Mouse (Mus musculus) cerebellum, adult 2 months (tissue): ENCODE results near the gene Metap2. TPM values are rescaled to one million over a fixed set of nuclear protein-coding genes. Genes with fewer than 3 reads are reported as not detected.

ENCODE experiments used
- DNase-seq, 2 experiments: peaks; one replicate each; pipeline ENCODE4 v3.0.0; 2021
- H3K27ac ChIP-seq: fragments of 200-500 bp; 2 replicates; pipeline ENCODE4 v1.5.1; 2012; ENCODE audit warnings: low read length, control low read depth, inconsistent platforms; ENCODE audit not compliant: insufficient read depth
- H3K27me3 ChIP-seq: fragments of 200-500 bp; 2 replicates; pipeline ENCODE4 v1.6.1; 2012; ENCODE audit warnings: inconsistent platforms, mild to moderate bottlenecking, low read length, moderate library complexity; ENCODE audit not compliant: control insufficient read depth, insufficient read depth
- H3K4me1 ChIP-seq: fragments of 200-500 bp; 2 replicates; pipeline ENCODE4 v1.6.1; 2011; ENCODE audit warnings: low read length; ENCODE audit not compliant: control insufficient read depth, insufficient read depth
- H3K4me3 ChIP-seq: fragments of 200-500 bp; replicated peaks from 2 replicates; pipeline ENCODE3; 2011; ENCODE audit warnings: mild to moderate bottlenecking, low read depth, low read length, control low read depth; ENCODE audit not compliant: insufficient read depth
- CTCF ChIP-seq: fragments of 200-500 bp; IDR thresholded peaks from 2 replicates; pipeline ENCODE4 v1.5.1; 2011; ENCODE audit warnings: low read depth, mild to moderate bottlenecking, control low read depth, low read length, moderate library complexity, borderline replicate concordance; ENCODE audit not compliant: insufficient read depth
- POLR2A ChIP-seq: fragments of 200-500 bp; IDR thresholded peaks from 2 replicates; pipeline ENCODE4 v1.6.1; 2011; ENCODE audit warnings: low read length, control low read depth, borderline replicate concordance; ENCODE audit not compliant: insufficient read depth
- WGBS: fragments of 180-500 bp; shearing (Covaris S2); methylation state at CpG from one replicate; pipeline ENCODE4 v1.1.7; 2018; 5-methylcytosine and 5-hydroxymethylcytosine counted together
- polyA plus RNA-seq: library from polyadenylated mRNA; depleted of rRNA; stranded (reverse); fragments of >200 nt; gene quantifications from 2 replicates; pipeline ENCODE4 v1.2.3, GENCODE M21; 2012; rRNA removed

Gene Metap2
- 115 and 131 TPM in 2 replicates for polyA plus RNA-seq

DNA sequence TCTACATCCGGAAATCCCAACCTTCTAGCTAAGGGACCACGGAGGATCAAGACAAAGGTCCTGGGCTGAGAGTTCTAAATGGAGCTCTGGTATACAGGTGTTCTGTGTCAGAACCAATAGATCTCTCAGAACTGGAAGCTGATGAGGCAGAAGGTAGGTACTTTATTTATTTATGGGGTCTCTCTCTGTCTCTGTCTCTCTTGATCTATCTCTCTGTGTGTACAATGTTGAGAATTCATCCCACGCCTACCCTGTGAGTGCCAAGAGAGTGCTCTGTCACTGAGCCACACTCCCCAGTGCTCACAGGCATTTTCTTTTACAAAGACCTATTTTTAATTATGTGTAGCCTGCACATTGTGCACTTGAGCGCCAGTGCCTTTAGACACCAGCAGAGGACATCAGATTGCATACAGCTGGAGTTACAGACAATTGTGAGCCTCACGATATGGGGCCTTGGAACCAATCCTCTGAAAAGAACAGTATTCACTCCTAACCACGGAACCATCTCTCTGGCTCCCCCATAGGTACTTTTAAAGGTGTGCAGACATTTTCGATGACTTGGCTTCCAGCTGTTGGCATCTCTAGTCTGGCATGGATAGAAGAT lies at the start of gene Metap2:
Metap2 (minus strand) TSS at position 51 of the 604 bp plus-strand sequence.
- H3K27ac ChIP-seq, result no peak within 1 kb of the TSS
- no peak for TF ChIP-seq CTCF
- no peak for TF ChIP-seq POLR2A
- WGBS, result 47% methylated on average over 7 of the region's 7 CpGs
- H3K4me1 ChIP-seq, result no peaks in the 10 kb centered on the region
- H3K4me3 ChIP-seq, result no peak within 1 kb of the TSS
- no peak for DNase-seq
- H3K27me3 ChIP-seq, result no peaks in the 10 kb centered on the region

- Histone ChIP-seq H3K4me1 (peaks cover 4% of the 10 kb centered on the region; the same call in 1 of the 2 replicates), H3K27me3 (no peaks in the 10 kb centered on the region), H3K27ac (no peak overlapping the region), H3K4me3 (no peak overlapping the region)
- no peak for DNase-seq
- 56% methylated on average over 9 of the region's 9 CpGs for WGBS
- no peak for TF ChIP-seq CTCF
- TF ChIP-seq POLR2A, result no peak
These were observed 49.1 kb upstream of the Metap2 start for GRCm38 (mm10) chr10:93945843-93946499.

- peak; percentile 42 to 52 for DNase-seq
- WGBS, result 6% methylated on average over 4 of the region's 4 CpGs
- H3K4me3 ChIP-seq, result no peak overlapping the region
- peaks cover 4% of the 10 kb centered on the region; the same call in 1 of the 2 replicates for H3K4me1 ChIP-seq
- TF ChIP-seq CTCF, result peak; percentile 58
- TF ChIP-seq POLR2A, result no peak
- no peak overlapping the region for H3K27ac ChIP-seq
- H3K27me3 ChIP-seq, result no peaks in the 10 kb centered on the region
These were observed 48.5 kb upstream of the Metap2 start for GRCm38 (mm10) chr10:93945364-93945763.

DNA sequence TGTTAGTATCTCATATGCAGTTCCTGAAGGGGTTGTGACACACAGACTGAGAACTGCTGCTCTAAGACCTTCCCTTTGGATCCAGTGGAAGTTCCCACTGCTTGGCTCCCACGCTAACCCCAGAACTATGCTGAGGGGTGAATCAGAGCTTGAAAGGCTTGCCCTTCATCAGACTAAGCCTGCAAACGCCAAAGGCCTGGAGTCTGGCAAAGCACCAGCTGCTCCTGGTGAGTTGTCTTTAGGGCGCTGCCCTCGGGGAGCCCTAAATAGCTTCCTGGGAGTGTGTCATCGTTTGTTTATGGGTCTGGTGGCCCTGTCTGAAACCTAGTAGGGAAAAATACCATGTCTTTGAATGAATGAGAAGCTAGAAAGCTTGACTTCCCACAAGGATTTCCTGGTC lies 47.3 kb upstream of the Metap2 start:
- WGBS, result 45% methylated on average over 5 of the region's 5 CpGs
- DNase-seq, result no peak
- no peak for TF ChIP-seq CTCF
- no peak for TF ChIP-seq POLR2A

GRCm38 (mm10) chr10:93940279-93940678 lies 43.4 kb upstream of the Metap2 start:
- H3K27ac ChIP-seq, result no peak overlapping the region
- no peaks in the 10 kb centered on the region for H3K27me3 ChIP-seq
- no peak for DNase-seq
- 92% methylated on average over 5 of the region's 5 CpGs for WGBS
- TF ChIP-seq POLR2A, result no peak
- no peak for TF ChIP-seq CTCF
- H3K4me3 ChIP-seq, result no peak overlapping the region
- H3K4me1 ChIP-seq, result no peaks in the 10 kb centered on the region; the same call in 1 of the 2 replicates

More for the DNA sequence above, 47.3 kb upstream of the Metap2 start:
- Histone ChIP-seq H3K4me1 (peaks cover 4% of the 10 kb centered on the region; the same call in 1 of the 2 replicates), H3K27me3 (no peaks in the 10 kb centered on the region), H3K4me3 (no peak overlapping the region), H3K27ac (no peak overlapping the region)

- no peaks in the 10 kb centered on the region for H3K4me1 ChIP-seq
- no peak for DNase-seq
- no peak overlapping the region for H3K4me3 ChIP-seq
- TF ChIP-seq POLR2A, result no peak
- no peak for TF ChIP-seq CTCF
- H3K27ac ChIP-seq, result no peak overlapping the region
- no peaks in the 10 kb centered on the region for H3K27me3 ChIP-seq
- 86% methylated on average over 8 of the region's 8 CpGs for WGBS
These were observed 42.8 kb upstream of the Metap2 start for GRCm38 (mm10) chr10:93939676-93940075.

DNA sequence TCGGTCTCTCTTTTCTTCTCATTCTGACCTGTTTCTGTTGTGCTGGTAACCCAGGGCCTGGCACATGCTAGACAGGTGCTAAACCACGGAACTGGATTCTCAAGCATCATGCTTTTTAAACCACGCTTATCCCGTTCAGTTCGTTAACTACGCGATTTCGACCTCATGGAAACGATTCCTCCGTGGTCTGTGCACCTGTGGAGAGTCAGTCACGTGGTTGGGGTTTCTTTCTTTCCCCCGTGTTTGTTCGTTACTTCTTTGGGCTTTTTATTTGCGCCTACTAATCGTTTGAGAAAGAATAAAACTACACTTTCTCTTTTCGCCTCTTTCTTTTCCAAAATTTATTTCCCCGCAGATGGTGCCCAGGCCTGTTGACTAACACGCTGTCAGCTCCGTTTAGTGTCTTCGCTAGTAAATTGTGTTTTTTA lies 42.0 kb upstream of the Metap2 start:
- H3K4me3 ChIP-seq, result peak overlapping the region; percentile 57
- no peak for TF ChIP-seq CTCF
- TF ChIP-seq POLR2A, result no peak
- WGBS, result 18% methylated on average over 20 of the region's 20 CpGs

GRCm38 (mm10) chr10:93933980-93934379 lies 37.1 kb upstream of the Metap2 start:
- Histone ChIP-seq H3K27ac (no peak overlapping the region), H3K27me3 (no peaks in the 10 kb centered on the region), H3K4me3 (no peak overlapping the region), H3K4me1 (no peaks in the 10 kb centered on the region)
- TF ChIP-seq CTCF, result no peak
- no peak for TF ChIP-seq POLR2A
- WGBS, result 24% methylated on average over 9 of the region's 9 CpGs
- peak; percentile 21 to 41 for DNase-seq

More for the DNA sequence above, 42.0 kb upstream of the Metap2 start:
- no peak overlapping the region for H3K27ac ChIP-seq
- H3K4me1 ChIP-seq, result no peaks in the 10 kb centered on the region
- peak; percentile 38 to 49 for DNase-seq
- H3K27me3 ChIP-seq, result no peaks in the 10 kb centered on the region
